Mouse (Mus musculus) heart, embryonic 13.5 days (tissue): ENCODE data around the gene Hnrnph1. TPM values are rescaled to one million over a fixed set of nuclear protein-coding genes. Genes with fewer than 3 reads are reported as not detected.
A peak's percentile ranks its signal among the peaks of the same experiment; 100 is the strongest.

Experiments used
- ATAC-seq: fragments of 200-750 bp; cut with Nextera tagmentation; 2 replicates; pipeline ENCODE4 v1.8.0; 2017; ENCODE audit warnings: moderate TSS enrichment; ENCODE audit not compliant: insufficient number of reproducible peaks, low FRiP score, low TSS enrichment; ENCODE audit errors: extremely low read depth
- H3K27ac ChIP-seq: fragments of 300-500 bp; sonication (generic); replicated peaks from 2 replicates; pipeline ENCODE4 v1.5.1; 2015; ENCODE audit warnings: moderate library complexity, mild to moderate bottlenecking, inconsistent platforms
- H3K27me3 ChIP-seq: fragments of 300-500 bp; sonication (generic); replicated peaks from 2 replicates; pipeline ENCODE4 v1.6.1; 2015; ENCODE audit warnings: mild to moderate bottlenecking, inconsistent platforms
- H3K36me3 ChIP-seq: fragments of 300-500 bp; sonication (generic); 2 replicates; pipeline ENCODE4 v1.6.1; 2015; ENCODE audit warnings: mild to moderate bottlenecking, inconsistent platforms
- H3K4me1 ChIP-seq: fragments of 300-500 bp; sonication (generic); 2 replicates; pipeline ENCODE4 v1.6.1; 2015; ENCODE audit warnings: inconsistent platforms
- H3K4me2 ChIP-seq: fragments of 300-500 bp; sonication (generic); 2 replicates; pipeline ENCODE4 v1.6.1; 2015; ENCODE audit warnings: inconsistent platforms, mild to moderate bottlenecking, moderate library complexity
- H3K4me3 ChIP-seq: fragments of 300-500 bp; sonication (generic); 2 replicates; pipeline ENCODE4 v1.5.1; 2015; ENCODE audit warnings: moderate library complexity, mild to moderate bottlenecking, inconsistent platforms
- H3K9ac ChIP-seq: fragments of 300-500 bp; sonication (generic); 2 replicates; pipeline ENCODE4 v1.6.1; 2015; ENCODE audit warnings: inconsistent platforms, mild to moderate bottlenecking, moderate library complexity
- H3K9me3 ChIP-seq: fragments of 300-500 bp; sonication (generic); 2 replicates; pipeline ENCODE4 v1.6.1; 2016; ENCODE audit warnings: inconsistent platforms
- WGBS: fragments of 180-500 bp; shearing (Covaris S2); methylation state at CpG from one replicate; pipeline ENCODE4 v1.1.7; 2015; ENCODE audit warnings: mixed read lengths; 5-methylcytosine and 5-hydroxymethylcytosine counted together
- polyA plus RNA-seq: library from polyadenylated mRNA; unstranded; fragments of >200 nt; fragmentation: Nextera tagmentation; extraction: Ambion mirVana; gene quantifications from 2 replicates; pipeline ENCODE4 v1.2.1, GENCODE M21; 2015

Hnrnph1 gene
- polyA plus RNA-seq, 1 experiment from 2014 or later, result 232 TPM

DNA sequence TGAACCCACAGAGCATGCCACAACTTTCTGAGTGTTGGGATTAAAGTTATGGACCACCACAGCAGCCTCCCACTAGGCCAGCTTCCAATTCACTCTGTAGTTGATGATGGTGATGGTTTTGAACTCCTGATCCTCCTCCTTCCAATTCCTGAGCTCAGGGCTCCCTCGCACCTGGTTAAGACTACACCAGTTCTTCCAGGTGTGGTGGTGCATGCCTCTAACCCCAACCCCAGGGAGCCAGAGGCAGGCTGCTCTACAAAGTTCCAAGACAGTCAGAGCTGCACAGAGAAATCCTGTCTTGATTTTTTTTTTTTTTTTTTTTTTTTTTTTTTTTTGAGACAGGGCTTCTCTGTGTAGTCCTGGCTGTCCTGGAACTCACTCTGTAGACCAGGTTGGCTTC, 3.2 kb upstream of the Hnrnph1 start:
- ATAC-seq, result no peak
- H3K9ac ChIP-seq, result no peak overlapping the region
- no peaks in the 10 kb centered on the region for H3K27me3 ChIP-seq
- no peak overlapping the region for H3K27ac ChIP-seq
- peaks cover under 1% of the 10 kb centered on the region; the same call in 1 of the 2 replicates for H3K36me3 ChIP-seq
- WGBS, result 88% methylated on average over 1 of the region's 1 CpGs
- H3K4me1 ChIP-seq, result peaks cover 20% of the 10 kb centered on the region
- H3K4me2 ChIP-seq, result no peak overlapping the region
- no peak overlapping the region for H3K4me3 ChIP-seq
- no peaks in the 10 kb centered on the region for H3K9me3 ChIP-seq

DNA sequence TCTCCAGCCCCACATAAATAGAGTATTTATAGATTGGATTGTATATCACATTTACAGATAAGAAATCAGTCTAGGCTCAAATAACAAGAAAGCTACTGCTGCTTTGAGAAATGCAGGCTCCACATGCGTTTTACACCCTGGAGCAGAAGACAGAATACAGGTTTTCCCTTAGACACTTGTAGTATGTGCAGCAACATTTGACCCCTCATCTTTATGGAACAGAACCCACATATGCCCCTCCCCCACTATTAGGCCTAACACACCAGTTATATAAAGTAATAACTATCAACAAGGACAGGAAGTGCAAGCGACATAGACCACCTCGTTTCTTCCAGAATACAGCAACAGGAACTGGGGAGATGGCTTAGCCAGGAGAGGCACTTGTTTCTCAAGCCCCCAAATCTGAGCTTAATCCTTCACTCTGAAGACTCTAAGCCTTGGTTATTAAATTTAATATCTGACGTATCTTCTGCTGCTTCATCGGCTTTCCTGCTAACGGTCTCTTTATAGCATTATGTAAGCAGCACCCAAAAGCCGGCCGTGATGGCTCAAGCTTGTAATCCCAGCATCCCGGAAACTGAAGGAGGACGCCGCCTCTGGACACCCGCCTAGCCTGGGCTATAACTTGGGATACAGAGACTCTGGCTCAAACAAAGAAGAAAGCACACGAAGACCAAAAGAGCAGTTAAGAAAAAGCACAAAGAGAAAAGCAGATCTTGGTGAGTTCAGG, 2.3 kb upstream of the Hnrnph1 start:
- ATAC-seq, result no peak
- WGBS, result 86% methylated on average over 13 of the region's 13 CpGs
- Histone ChIP-seq H3K9ac (no peak overlapping the region), H3K27me3 (no peaks in the 10 kb centered on the region), H3K36me3 (peaks cover 9% of the 10 kb centered on the region), H3K4me3 (no peak overlapping the region), H3K4me1 (peaks cover 28% of the 10 kb centered on the region), H3K9me3 (no peaks in the 10 kb centered on the region), H3K27ac (no peak overlapping the region), H3K4me2 (no peak overlapping the region)

DNA sequence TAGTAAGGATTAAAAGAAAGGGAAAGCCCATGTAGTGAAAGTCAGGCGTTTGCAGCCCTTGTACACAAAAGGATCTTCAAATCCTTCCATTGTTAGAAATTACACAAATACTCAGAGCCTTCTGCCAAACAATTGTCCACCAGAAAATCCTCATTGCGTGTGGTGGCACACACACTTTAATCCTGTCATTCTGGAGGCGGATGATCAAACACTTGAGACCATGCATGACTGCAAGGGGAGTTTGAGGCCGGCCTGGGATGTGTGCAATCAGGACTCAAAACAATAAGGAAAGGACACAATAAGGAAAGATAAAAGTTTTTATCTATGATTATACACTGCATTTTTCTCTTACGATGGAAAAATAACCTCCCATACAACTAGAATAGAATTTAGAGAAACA, 1.4 kb upstream of the Hnrnph1 start:
- Histone ChIP-seq H3K4me1 (peaks cover 33% of the 10 kb centered on the region), H3K4me3 (no peak overlapping the region), H3K9ac (no peak overlapping the region), H3K4me2 (no peak overlapping the region), H3K27me3 (no peaks in the 10 kb centered on the region), H3K27ac (no peak overlapping the region), H3K36me3 (peaks cover 18% of the 10 kb centered on the region), H3K9me3 (no peaks in the 10 kb centered on the region)
- no peak for ATAC-seq
- 84% methylated on average over 5 of the region's 5 CpGs for WGBS

DNA sequence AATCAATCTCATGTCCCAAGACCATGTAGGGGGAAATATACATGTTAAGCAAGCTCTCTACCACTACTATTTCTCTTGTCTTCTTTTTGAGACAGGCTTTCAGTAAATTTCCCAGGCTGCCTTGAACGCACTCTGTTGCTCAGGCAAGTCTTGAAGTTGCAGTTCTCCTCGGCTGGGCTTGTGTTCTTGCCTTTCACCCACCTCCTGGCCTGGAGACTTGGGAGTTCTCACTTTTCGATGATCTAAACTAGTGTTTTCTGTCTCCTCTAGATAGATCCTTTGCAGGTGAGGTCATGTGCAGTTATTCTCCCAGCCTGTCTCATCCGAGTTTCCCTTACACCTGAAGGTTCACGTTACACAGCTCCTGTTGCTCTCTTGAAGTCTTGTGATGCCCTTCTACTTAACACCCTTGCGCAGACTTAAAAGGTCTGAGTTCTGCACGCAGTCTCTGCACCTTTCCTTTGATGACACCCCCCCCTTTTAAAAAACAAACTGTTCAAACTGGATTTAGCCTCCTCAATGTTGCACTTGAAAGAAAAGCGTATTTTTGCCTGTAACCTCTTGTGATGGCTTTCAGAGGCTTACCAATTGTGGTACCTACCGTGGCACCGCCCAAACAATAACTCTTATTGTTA, 517 bp upstream of the Hnrnph1 start:
- Histone ChIP-seq H3K36me3 (peaks cover 19% of the 10 kb centered on the region), H3K27me3 (no peaks in the 10 kb centered on the region), H3K4me2 (peak overlapping the region; percentile 94), H3K4me1 (peaks cover 30% of the 10 kb centered on the region), H3K27ac (peak overlapping the region; percentile 99), H3K9me3 (no peaks in the 10 kb centered on the region), H3K9ac (peak overlapping the region; percentile 95), H3K4me3 (peak overlapping the region; percentile 97)
- no peak for ATAC-seq
- WGBS, result 28% methylated on average over 10 of the region's 10 CpGs

DNA sequence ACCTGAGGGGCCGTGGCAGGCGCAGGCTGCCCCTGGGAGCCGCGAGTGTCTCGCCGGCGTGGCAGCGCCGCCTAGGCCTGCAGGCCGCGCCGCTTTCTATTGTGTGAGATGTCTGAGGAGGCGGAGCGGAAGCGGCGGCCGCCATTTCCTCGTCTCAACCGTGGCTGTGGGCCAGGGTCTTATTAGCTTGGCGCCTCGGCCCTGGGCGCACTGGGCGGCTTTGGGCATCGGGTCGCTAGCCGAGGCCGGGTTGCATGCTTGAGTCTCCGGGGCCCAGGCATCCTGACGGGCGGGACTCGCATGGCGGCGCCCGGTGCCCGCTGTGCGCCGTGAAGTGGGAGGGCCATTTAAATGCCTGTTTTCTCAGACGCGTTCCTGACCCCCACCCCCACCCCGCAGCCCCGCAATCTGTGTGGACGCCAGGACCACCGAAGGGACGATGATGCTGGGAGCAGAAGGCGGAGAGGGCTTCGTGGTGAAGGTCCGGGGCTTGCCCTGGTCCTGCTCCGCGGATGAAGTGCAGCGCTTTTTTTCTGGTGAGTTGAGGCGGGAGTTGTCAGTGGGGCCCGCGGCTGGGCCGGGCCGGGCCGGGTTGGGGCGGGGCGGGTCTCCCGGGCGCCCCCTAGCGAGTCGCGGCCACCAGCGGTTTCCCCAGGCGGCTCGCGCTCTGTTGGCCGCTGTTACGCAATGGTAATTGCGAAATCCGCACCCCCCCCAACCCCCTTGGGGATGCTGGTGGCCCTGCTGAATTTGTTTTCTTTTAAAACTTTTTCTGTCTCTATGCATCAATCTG, 1.3 kb downstream of the Hnrnph1 start:
- 1% methylated on average over 71 of the region's 71 CpGs for WGBS
- Histone ChIP-seq H3K9me3 (no peaks in the 10 kb centered on the region), H3K9ac (peak overlapping the region; percentile 100), H3K36me3 (peaks cover 34% of the 10 kb centered on the region), H3K4me2 (peak overlapping the region; percentile 94), H3K4me3 (peak overlapping the region; percentile 97), H3K27me3 (no peaks in the 10 kb centered on the region), H3K27ac (peak overlapping the region; percentile 99), H3K4me1 (peaks cover 30% of the 10 kb centered on the region)
- peak; percentile 62 for ATAC-seq

DNA sequence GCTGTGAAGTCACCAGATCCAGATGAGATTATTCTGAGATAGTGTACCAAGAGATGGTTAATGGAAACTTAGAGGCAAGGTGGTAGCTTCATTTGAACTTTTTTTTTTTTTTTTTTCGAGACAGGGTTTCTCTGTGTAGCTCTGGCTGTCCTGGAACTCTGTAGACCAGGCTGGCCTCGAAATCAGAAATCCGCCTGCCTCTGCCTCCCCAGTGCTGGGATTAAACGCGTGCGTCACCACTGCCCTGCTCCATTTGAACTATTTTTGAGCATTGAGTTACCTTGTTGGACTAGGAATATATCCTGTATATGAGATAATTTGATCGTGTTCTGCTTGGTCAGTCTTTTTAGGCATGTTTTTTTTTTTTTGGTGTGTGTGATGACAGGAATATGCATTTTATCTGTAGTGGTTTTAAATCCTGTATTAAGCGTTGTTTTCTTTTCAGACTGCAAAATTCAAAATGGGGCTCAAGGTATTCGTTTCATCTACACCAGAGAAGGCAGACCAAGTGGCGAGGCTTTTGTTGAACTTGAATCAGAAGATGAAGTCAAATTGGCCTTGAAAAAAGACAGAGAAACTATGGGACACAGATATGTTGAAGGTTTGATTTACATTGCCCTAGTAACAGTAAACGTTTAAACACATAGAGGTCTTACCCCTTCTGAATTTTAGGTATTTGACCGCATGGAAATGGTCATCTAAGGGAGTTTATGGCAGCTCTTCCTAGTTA, 2.4 kb downstream of the Hnrnph1 start:
- Histone ChIP-seq H3K27me3 (no peaks in the 10 kb centered on the region), H3K36me3 (peaks cover 42% of the 10 kb centered on the region), H3K9ac (peak overlapping the region; percentile 100), H3K27ac (no peak overlapping the region), H3K4me3 (peak overlapping the region; percentile 97), H3K4me2 (peak overlapping the region; percentile 94), H3K4me1 (peaks cover 30% of the 10 kb centered on the region), H3K9me3 (no peaks in the 10 kb centered on the region)
- ATAC-seq, result no peak
- WGBS, result 58% methylated on average over 12 of the region's 12 CpGs

DNA sequence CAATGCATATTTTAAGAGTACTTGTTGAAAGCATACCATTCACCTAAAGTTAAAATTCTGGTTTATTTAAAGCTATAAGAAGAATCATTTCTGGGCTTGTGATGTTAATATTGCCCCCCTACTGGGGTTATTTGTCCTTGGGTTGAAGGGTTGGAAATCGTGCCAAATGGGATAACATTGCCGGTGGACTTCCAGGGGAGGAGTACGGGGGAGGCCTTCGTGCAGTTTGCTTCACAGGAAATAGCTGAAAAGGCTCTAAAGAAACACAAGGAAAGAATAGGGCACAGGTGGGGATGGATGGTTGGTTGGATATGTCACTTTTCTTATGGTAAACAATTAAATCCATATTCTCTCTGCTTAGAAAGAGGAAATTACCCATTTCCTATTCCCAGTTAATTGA, 4.5 kb downstream of the Hnrnph1 start:
- Histone ChIP-seq H3K9ac (no peak overlapping the region; the same call in 1 of the 2 replicates), H3K36me3 (peaks cover 57% of the 10 kb centered on the region), H3K27ac (no peak overlapping the region), H3K4me3 (peak overlapping the region; percentile 33), H3K4me1 (peaks cover 24% of the 10 kb centered on the region), H3K4me2 (peak overlapping the region; percentile 60), H3K9me3 (no peaks in the 10 kb centered on the region), H3K27me3 (no peaks in the 10 kb centered on the region)
- ATAC-seq, result no peak
- WGBS, result 39% methylated on average over 4 of the region's 4 CpGs

DNA sequence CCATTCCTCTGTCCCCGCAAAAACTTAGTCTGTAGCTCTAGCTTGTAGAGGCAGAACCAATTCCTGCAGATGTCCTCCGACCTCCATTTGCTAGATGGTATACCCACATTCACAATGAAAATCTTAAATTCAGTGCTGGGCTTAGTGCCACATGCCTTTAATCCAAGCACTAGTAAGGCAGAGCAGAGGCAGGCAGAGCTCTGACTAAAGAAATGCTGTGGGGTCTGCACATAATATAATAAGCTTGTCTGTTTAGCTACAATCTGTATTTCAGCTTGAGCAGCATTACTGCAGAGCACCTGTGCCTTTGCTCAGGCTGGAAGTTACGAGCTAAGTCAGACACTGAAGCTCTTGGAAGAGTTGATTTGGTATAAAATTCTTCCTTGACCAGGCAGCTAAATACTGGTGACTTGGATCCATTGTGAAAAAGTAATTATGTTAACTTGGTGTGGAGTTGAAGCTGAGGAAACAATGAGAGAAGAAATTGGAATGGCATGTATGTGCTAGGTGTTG, 10.4 kb downstream of the Hnrnph1 start:
- H3K27me3 ChIP-seq, result no peaks in the 10 kb centered on the region
- H3K36me3 ChIP-seq, result peaks cover 79% of the 10 kb centered on the region
- no peak for ATAC-seq
- WGBS, result 77% methylated on average over 3 of the region's 3 CpGs
- peaks cover 24% of the 10 kb centered on the region for H3K4me1 ChIP-seq
- no peak overlapping the region for H3K4me3 ChIP-seq
- no peak overlapping the region for H3K4me2 ChIP-seq
- H3K9ac ChIP-seq, result no peak overlapping the region
- H3K27ac ChIP-seq, result 0 out of 2 replicates have a peak overlapping the region, but pooled peaks have one; percentile 24
- no peaks in the 10 kb centered on the region for H3K9me3 ChIP-seq

DNA sequence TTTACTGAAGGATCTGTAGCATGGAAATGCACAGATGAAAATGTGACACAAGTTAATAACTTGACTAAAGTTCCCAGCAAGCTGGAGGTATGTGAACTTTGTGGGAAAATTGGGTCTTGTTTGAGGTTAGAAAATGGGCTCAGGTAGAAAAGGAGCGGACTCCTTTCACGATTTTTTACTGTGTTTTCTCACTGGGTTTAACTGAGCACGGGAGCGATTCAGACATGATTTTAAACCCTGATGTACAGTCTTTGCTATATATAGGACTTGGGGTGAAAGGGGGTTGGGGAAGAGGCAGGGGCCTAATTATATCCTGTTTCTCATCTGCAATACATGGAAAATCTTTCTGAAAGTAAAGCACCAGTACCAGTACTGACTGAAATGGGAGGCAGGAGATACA, 10.9 kb downstream of the Hnrnph1 start:
- no peaks in the 10 kb centered on the region for H3K9me3 ChIP-seq
- no peak overlapping the region for H3K9ac ChIP-seq
- H3K27me3 ChIP-seq, result no peaks in the 10 kb centered on the region
- no peak overlapping the region for H3K4me3 ChIP-seq
- H3K4me2 ChIP-seq, result no peak overlapping the region
- 82% methylated on average over 4 of the region's 4 CpGs for WGBS
- peaks cover 76% of the 10 kb centered on the region for H3K36me3 ChIP-seq
- H3K4me1 ChIP-seq, result peaks cover 24% of the 10 kb centered on the region
- 0 out of 2 replicates have a peak overlapping the region, but pooled peaks have one; percentile 12 for H3K27ac ChIP-seq
- no peak for ATAC-seq

DNA sequence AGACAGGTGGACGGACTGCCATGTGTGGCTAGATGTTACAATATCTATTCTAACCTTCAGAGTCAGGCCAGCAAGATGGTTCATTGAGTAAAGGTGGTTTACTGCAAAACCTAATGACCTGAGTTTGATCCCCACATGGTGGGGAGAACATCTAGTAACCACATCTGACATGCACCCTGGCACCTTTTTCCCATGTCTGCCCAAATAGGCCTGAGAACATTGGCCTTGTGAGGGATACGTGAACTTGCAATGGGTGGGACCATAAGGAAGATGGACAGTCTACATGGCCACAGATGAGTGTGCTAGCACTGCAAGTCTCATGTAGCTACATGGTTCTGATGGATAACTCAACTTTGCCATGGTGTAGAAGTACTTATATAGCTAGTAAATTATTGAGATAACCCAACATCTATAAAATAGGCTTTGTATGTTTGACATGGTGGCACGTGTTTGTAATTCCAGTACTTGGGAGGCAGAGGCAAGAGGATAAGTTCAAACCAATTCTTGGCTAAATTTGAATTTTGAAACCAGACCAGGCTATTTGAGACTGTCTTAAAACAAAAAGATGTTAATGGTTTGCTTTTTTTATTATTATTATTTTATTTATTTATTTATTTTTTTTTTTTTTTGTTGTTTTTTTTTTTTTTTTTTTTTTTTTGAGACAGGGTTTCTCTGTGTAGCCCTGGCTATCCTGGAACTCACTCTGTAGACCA, 11.6 kb downstream of the Hnrnph1 start:
- peaks cover 24% of the 10 kb centered on the region for H3K4me1 ChIP-seq
- WGBS, result 89% methylated on average over 3 of the region's 3 CpGs
- H3K27ac ChIP-seq, result no peak overlapping the region
- H3K9ac ChIP-seq, result no peak overlapping the region
- peaks cover 76% of the 10 kb centered on the region for H3K36me3 ChIP-seq
- no peaks in the 10 kb centered on the region for H3K27me3 ChIP-seq
- no peak overlapping the region for H3K4me2 ChIP-seq
- no peak overlapping the region for H3K4me3 ChIP-seq
- no peaks in the 10 kb centered on the region for H3K9me3 ChIP-seq
- ATAC-seq, result no peak
